In the genomic region with DNA sequence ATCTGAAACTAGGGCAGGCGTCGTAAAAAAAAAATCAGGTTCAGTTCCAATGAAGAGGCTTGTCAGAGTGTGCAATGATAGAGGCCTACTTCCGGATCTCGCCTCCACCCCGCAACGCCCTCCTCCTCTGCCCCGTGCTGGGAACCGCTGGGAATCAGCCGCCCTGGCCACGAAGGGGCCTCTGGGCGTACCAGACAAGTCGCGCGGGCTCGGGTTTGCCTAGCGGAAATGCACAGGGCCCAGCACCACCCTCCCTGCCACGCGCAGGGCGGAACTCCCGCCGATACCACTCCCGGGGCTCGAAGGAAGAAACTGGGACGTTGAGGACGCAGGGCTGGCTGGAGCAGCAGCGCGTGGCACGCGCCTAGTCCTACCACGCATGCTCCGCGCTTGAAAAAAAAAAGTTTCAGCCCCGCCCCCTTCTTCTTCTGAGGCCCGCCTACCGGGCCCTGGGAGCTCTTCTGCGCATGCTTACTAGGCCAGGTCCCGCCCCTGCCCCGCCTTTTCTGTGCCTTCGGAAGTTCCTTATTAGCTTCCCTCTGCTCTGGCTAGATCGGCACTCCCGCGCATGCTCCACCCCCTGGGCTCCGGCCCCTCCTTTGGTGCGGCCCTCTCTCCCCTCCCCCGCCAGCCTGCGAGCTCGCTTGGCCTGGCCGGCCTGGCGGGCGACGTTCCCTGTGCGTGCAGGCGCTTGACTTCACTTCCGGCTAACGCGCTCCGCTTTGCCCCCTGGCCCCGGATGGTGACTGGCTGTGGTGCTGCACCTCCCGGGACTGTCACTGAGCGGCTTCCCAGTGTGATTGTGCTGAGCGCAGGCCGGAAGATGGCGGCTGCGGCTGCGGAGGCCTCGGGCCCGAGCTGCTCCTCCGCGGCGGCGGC, we compare ENCODE assay signal across 8 mouse cellular contexts. TPM values are rescaled to one million over a fixed set of nuclear protein-coding genes. Genes with fewer than 3 reads are reported as not detected.
A peak's percentile ranks its signal among the peaks of the same experiment; 100 is the strongest.
DNase-seq lines count a peak whose midpoint lies in the region; ATAC-seq lines count a peak whose summit lies in the region.

Birc6 (plus strand) TSS at position 567 of the 879 bp plus-strand sequence.

- peak within 1 kb of the TSS; percentile 67 for H3K4me2 ChIP-seq in hindbrain, embryonic 15.5 days

- peak within 1 kb of the TSS; percentile 99 for H3K4me3 ChIP-seq in hindbrain, embryonic 15.5 days

- peak within 1 kb of the TSS; percentile 99 for H3K9ac ChIP-seq in hindbrain, embryonic 15.5 days

- H3K36me3 ChIP-seq in hindbrain, embryonic 15.5 days = no peaks in the 10 kb centered on the region

- H3K9me3 ChIP-seq in hindbrain, embryonic 15.5 days = no peaks in the 10 kb centered on the region

- peaks cover 24% of the 10 kb centered on the region for H3K4me1 ChIP-seq in hindbrain, embryonic 15.5 days (replicated peaks)

- DNase-seq in T-cell, adult 2 months (ENCODE audit: low spot score) = peak; percentile 100
- peak; percentile 100 for DNase-seq in cerebellum, postnatal 36 days
- DNase-seq in frontal cortex, postnatal 36 days (ENCODE audit: low spot score in 2 of 2) = peak; percentile 100
- DNase-seq in left cerebral cortex, adult 11 months (ENCODE audit: low spot score) = peak; percentile 100
- DNase-seq in lung, postnatal 4 days = peak; percentile 100
- peak; percentile 99 for DNase-seq in retina, postnatal 7 days (ENCODE audit: low read depth, low spot score)
- peak; percentile 99 for DNase-seq in urinary bladder, adult 2 months (ENCODE audit: low spot score)

- H3K27me3 ChIP-seq in hindbrain, embryonic 15.5 days = no peaks in the 10 kb centered on the region

- peak within 1 kb of the TSS; percentile 98 for H3K27ac ChIP-seq in hindbrain, embryonic 15.5 days (replicated peaks)

- under 1% methylated on average over 71 of the region's 71 CpGs for WGBS in hindbrain, embryonic 15.5 days

- ATAC-seq in hindbrain, embryonic 15.5 days (ENCODE audit: low FRiP score, low read depth) = peak; percentile 98

RNA-seq across cellular contexts. Expression of gene Birc6, which starts in this region (rescaled TPM):
- polyA plus RNA-seq in hindbrain, embryonic 15.5 days (2015; fragmentation: Nextera tagmentation; extraction: Ambion mirVana) = 74.6 and 85.3 TPM in 2 replicates
- 60.2 and 67.2 TPM in 2 replicates for polyA plus RNA-seq in urinary bladder, adult 2 months (2012; rRNA removed)

Comparison
In these comparisons a context has a peak if more than half of its experiments do, and no peak if none do; other contexts are left out.
1. Peak in every context shown above with its lines: DNase-seq, ATAC-seq, H3K4me3 ChIP-seq and H3K27ac ChIP-seq.